Mouse (Mus musculus): ENCODE measurements at regions not wholly inside any gene's neighbourhood (a gene's known extent, or its start where the extent isn't known, plus 50 kb on each side); places are given as distances from the start of the nearest gene placed in this dataset.

DNA sequence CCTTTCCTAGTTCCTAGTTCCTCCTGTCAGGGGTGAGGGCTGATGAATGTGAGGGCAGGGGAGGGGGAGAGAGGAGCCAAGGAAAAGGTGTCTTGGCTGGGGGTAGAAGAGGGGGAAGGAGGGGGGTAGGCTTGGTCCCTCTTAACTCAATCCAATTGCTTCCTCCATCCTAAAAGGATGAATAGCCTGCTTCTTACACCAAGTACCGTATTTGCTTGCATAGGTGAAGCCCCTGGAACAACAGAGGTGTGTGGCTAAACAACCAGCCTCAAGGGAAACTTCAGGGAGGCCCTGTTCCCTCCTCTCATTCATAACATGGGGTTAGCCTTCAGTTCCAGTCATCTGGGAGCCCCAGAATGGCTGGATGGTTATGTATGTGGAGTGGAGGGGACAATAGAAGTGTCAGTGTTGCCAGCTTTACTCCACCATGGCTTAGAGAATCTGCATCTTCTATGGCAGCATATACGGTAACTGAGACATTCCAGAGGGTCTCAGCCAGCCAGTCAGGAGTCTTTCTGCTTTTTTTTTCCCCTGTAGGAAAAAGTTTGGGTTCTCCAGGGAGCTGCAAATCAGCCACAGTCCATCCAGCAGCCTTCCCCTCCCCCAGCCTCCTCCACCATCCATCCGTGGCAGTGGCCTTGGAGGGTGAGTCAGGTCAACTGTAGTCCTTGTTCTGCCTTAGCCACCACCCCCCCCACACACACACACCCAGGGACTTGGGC, 100.2 kb upstream of the Ccnd2 start:
- no peak for DNase-seq (ENCODE audit: low spot score in 2 of 2)

DNA sequence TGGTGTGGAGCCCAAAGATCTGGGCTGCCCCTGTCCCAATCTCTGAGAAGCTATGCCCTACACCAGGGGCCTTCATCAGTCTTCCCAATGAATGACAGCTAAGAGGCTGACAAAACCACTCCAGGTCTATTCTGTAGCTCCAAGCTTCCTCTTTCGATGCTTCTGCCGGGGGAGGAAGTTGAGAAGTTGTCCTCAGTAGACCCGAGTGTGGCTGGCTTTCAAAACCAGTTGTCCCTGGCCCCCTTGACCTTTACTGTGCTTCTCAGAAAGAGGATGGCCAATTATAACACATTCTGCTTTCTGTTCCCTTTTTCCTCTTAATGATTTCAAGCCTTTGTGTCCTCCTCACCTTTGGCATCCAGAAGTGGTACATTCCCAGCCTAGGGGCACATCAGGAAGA, 101.9 kb upstream of the Ccnd2 start:
- no peak for DNase-seq (ENCODE audit: low spot score in 2 of 2)

DNA sequence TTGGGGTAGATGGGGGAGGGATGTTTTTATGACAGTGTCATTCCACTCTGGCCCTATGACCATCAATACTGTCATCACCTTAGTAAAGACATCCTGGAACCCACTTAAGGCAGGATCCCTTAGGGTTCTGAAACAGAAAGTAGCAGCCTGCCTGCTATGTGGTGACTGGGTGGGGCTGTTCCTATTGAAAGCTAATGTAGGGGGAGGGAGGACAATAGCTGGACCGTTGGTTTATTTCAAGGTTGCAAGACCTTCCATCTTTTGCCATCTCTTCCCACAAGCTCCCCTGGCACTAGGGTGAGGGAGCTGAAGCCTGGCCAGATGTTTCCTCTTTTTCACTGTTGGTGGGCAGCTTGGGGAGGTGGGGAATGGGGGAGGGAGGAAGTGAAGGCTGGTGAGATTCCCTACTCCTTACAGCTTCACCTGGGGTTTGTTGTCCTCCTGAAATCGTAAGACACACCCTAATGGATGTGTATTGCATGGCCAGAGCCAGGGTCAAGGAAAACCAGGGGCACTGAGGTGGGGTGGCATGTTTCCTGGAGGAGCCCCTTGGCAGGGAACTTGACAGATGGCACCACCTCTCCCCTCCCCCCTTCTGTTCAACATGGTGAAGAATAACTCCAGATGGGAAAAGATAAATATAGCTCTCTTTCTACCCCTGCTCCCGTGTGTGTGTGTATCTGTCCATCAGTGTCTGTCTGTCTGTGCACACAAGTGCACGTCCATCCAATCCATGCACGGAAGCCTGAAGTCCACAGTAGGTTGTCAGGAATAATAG, 112.1 kb upstream of the Ccnd2 start:
- DNase-seq (ENCODE audit: low spot score in 2 of 2) = no peak

DNA sequence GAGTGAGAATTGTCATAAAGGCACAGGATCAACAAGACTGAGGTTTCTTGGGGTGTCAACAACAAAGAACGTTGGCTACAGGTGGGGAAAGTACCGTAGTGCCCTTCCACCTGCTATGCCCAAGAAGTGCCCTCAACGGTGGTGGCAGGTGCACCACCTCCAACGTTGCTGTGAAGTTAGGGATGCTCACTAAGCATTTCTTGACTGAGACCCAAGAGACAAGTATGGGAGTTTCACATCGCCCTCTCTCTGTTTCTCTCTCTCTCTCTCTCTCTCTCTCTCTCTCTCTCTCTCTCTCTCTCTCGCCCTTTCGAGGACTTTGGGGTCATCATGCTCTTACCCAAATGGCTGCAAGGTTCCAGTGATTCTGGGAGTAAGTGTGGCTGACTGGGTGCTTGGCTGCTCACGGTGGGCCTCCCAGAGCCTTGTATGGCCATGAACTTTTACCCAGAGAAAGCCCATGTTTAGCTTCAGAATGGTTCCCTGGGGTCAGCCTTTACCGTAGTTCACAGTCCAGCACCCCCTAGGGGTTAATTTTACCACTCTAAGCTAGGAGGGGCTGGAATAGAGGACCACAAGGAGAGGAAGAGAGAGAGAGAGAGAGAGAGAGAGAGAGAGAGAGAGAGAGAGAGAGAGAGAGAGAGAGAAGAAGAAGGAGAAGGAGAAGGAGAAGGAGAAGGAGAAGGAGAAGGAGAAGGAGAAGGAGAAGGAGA, 113.2 kb upstream of the Ccnd2 start:
- DNase-seq (ENCODE audit: low spot score in 2 of 2) = no peak

DNA sequence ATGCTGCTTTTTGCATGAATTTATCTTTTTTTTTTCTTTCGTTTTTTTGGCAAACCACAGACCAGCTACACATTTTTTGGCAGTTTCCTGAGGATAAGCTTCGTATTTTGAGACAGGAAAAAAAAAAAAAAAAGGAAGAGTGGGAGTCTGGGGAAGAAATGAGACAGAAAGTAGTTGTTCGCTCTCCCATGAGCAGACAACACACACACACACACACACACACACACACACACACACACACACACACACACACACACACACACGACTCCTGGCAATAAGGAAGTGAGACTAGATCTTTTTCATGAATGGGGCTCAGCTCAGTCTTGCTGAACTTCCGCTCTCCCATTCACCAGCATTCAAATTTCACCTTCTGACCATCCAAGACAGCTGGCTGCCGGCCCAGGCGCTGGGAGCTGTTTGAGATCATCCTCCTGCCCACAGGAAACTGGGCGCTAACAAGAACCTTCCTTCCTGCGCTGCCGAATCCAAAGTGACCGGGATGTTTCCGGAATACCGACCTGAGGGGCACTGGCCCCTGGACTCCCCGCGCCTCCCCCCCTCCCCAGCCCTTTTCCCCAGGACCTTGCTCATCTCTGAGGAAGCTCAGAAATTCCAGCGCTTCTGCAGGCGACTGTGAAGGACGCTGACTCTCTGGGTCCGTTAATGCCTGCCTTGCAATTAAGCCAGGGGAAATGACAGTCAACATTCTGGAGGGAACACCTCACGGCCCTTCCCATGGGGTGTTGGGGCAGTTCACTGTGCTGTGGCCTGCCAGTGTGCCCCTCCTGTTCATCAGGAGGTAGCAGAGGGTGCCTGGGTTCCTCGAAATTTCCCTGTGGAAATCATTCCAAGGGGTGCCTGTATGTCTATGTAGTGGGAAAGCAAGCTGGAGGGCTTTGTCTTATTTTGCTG, 114.2 kb upstream of the Ccnd2 start:
- DNase-seq (ENCODE audit: low spot score in 2 of 2) = peak; percentile 53 to 77

DNA sequence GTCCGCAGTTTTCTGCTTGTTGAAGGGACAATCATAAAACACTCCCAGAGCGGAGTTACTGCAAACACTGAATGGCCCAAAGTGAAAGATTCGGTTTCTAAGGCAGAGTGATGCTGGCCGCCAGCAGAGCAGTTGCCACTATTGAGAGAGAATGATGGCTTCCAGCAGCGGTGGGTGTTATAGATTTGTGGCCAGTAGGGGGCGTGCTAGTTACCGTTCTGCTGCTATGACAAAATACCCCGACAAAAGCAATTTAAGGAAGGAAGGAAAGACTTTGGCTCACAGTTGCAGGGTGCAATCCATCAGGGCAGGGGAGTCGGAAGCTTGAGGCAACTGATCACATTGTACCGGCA, 114.8 kb upstream of the Ccnd2 start:
- DNase-seq (ENCODE audit: low spot score in 2 of 2) = peak in 1 of 2 experiments; percentile 27

DNA sequence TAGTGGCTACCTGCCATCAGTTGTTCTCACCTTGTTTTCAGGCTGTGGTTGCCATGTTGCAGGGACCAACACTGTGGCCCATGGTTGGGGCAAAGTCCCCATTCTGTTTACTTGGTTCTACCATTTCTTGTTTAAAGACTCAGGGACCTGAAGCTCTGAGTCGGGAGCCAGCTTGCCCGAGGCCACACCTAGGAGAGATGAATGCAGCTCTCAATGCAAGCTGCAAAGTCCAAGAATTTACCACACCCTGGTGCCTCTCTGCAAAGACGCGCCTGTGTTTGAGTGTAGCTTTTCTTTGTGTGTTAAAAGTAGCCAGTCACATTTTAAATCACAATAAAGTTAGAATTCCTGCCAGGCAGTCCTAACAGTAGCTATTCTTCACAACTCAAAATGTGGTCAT, 117.0 kb upstream of the Ccnd2 start:
- DNase-seq (ENCODE audit: low spot score in 2 of 2) = no peak

DNA sequence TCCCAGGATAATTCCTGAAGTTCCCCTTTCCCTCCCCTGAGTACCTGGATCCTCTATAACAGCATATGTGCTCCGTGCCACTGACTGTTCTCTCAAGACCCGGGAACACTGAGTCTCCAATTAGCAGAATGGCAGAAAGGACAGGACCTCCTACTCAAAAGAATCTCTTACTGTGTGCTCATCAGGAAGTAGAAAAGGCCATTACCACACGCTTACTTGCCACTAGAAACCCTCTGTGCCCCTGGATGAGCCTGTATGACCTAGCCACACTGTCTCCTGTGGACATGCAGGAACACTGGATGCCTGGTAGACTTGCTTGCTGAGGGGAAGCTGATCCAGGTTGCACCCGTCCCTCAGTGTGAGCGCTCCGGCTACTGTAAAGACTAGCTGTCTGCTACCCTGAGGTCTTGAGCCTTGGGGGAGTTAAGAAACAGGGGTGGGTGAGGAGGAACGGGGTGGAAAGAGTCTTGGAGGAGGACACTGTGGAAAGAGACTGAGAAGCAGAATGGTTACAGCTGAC, 117.6 kb upstream of the Ccnd2 start:
- DNase-seq (ENCODE audit: low spot score in 2 of 2) = no peak

DNA sequence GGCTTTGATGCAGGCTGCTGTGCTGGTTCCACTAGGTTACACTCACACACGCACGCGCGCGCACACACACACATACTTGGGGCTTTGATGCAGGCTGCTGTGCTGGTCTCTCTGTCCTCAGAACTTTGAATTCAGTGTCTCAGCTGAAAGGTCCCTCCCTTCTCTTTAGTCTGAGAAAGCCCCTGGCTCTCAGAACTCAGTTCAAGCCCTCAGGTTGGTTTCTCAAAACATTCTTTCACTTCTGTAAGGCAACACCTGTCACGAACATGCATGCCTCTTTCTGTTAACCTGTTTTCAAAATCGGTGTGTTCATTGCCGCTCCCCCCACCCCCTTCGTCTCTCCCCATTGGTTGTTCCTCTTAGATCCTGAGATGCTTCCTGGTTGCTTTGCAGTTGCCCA, 118.8 kb upstream of the Ccnd2 start:
- DNase-seq (ENCODE audit: low spot score in 2 of 2) = no peak

DNA sequence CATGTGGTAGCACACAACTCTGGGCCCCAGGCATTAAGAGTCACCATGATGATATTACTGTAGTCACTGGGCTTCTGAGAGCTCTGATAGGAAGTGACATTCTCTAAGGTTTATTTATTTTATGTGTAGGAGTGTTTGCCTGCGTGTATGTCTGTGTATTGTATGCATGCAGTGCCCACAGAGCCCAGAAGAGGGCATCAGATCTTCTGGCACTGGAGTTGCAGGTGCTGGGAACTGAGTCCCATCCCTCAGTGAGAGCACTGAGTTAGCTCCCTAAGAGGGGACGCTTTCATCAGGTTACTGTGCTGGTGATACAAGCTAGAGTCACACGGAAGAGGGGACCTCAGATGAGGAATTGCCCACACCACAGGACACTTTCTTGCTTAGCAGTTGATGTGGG, 119.4 kb upstream of the Ccnd2 start:
- no peak for DNase-seq (ENCODE audit: low spot score in 2 of 2)

DNA sequence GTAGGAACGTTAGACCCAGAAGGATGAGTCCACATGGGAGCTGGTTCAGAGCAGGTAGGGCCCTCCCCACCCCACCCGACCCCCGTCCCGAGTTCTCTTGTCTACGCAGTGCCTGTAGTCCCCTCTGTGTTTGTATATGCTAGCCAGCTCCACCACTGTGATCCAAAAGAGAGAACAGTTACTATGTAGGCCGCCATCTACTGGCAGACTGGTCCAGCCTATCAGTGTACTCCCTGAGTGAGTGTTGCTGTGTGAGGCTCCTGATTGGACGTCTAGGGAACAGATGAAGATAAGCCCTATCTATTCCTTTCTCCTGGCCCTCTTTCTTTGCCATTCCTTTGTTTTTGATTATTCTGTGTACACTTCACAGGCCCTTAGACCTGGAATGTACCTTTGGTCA, 120.6 kb upstream of the Ccnd2 start:
- no peak for DNase-seq (ENCODE audit: low spot score in 2 of 2)

DNA sequence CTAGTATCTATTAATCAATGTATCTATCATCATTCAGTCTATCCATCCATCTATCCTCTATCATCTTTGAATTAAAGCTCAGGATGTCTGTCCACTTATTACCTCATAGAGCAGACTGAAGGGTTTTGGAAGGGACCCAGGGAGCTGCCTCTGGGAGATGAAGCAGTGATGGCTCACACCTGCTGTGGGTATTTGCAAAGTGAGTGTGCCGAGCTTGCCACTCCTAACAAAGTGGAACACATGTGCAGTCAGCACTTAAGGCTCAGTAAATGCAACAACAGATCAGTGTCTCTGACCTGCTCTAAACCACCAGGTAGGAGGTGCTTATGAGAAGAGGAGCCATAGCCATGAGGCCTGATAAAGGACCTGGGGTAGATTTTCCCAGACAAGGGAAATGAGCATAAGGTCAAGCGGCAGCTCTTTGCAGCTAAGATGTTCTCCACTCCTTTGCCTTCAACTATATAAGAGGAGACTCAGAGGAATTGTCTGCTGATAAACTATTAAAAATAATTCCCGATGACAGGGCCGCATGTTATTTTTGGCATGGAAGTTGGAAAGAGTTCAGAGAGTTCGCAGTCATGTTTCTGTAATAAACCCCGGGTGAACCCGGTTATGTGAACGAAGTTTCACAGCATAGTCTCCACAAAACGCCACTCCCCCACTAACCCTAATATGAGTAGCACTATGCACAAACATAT, 122.9 kb upstream of the Ccnd2 start:
- DNase-seq (ENCODE audit: low spot score in 2 of 2) = no peak

DNA sequence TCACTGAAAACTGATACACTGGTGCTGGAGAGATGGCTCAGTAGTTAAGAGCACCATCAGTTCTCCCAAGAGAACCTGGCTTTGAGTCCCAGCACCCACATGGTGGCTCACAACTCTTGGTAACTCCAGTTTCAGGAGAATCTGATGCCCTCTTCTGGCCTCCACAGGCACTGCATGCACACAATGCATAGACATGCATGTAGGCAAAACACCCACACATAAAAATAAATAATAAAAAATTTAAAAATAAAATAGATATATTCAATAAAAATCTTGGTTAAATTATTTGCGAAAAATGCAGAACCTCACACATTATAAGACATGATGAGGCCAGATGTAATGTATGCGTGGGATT, 123.4 kb upstream of the Ccnd2 start:
- no peak for DNase-seq (ENCODE audit: low spot score in 2 of 2)

DNA sequence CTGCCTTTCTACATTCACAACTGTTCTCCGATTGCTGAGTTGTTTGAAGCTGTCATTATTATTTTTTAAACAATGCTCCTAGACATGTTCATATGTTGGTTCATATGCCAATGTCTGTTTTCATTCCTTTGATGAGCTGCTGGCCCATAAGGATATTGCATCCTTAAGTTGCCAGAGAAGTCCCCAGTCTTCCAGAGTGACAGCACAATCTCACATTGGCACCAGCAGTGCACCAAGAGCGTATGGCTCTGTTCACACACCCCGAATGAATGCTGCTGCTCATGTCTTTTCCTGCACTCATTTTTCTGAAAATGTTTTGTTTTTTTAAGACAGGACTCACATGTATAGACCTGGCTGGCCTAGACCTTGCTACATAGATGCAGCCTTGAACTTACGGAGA, 124.4 kb upstream of the Ccnd2 start:
- no peak for DNase-seq (ENCODE audit: low spot score in 2 of 2)

DNA sequence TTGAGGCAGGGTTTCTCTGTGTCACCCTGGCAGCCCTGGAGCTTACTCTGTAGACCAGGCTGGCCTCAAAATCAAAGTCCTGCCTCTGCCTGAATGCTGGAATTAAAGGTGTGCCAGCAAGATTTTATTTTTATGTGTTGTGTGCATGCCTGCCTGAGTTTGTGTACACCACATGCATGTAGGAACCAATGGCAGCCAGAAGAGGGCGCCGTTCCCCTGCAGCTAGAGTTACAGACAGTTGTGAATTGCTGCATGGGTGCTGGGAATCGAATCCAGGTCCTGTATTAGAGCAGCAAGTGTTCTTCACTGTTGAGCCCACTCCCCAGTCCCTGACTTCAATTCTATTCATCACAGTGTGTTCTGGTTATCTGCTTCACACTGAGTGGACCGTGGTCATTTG, 126.4 kb upstream of the Ccnd2 start:
- DNase-seq (ENCODE audit: low spot score in 2 of 2) = no peak

DNA sequence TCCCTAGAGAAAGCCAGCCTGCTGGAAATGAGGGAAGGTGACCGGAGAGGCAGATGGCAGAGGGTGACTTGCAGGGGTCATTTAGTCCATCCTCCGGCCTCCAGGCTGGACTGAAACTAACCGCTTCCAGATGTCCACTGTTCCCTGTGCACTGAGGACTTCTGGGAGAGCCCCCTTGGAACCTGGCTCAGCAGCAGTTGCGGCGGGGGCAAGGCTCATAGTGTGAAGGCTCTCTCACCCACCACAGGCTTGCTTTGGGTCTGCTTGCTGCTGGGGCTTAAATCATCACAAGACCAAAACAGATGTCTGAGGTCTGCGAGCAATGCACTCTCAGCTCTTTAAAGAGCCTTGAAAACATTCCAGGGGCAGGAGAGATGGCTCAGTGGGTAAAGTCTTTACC, 132.2 kb upstream of the Ccnd2 start:
- DNase-seq (ENCODE audit: low spot score in 2 of 2) = no peak

DNA sequence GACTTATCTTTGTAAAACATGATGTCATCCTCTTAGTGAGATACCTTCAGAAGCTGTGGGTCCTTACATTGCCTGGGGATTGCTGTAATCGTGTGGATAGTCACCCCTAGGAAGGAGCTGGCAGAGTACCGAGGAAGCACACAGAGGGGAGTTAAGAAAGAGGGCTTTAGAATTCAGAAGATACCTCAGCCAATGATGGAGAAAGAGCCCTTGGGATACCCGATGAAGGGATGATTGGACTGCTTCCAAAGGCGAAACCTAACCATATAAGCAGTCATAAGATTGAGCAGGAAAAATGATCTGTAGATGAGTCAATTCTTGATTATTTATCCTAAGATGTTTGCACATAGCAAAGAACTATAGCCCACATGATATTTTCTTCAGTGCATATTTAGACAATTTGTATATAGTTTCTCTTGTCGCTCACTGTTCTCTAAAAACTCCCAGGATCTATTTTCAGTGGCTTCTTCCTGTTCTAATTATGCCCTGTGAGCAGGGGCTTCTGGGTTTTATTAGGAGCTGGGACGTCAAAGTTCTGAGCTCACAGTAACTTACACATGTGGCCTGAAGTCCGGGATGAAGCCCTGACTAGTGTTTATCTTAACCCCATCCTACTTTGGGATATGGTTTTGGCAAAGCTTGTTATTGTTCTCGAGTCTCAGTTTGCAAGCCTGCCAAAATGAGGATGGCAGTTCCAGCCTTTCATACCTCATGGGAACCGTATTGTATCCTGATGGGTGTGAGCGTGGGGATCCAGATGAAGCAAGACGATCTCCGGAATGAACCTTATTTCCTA, 134.9 kb upstream of the Ccnd2 start:
- no peak for DNase-seq (ENCODE audit: low spot score in 2 of 2)

DNA sequence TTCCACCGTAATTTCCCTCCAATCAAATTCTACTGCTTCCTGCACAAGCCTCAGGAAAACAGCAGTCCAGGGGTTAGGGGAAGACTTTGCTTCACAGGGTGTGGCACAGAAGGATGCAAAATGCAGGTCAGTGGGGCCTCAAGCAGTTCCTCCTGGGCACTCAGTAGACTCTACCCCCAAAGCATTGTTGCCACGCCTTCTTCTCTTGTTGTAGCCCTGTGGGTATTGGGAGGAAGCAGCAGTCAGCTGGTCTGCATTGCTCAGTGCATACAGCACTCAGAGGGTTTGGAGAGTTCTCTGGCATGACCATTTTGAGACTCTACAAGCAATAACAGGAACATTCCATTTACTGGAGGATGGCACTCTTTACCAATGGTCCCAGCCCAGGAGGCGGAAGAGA, 137.0 kb upstream of the Ccnd2 start:
- DNase-seq (ENCODE audit: low spot score in 2 of 2) = no peak

DNA sequence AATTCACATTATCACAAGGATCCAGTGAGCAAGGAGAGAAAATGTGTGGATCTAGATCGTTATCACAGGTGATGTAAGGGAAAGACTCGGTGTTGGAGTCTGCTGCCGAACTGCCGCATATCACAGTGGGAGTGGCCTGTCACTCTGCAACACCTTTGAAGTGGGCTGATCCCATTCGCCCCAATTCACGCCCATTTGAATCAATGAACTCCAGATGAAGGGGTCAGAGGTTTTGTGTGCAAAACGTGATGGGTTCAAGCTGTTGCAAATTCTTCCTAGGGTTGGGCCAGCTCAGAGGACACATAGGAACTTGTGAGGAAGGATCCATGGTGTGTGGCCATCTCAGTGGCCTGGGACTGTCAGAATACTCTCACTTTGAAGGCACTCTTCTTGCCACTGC, 139.9 kb upstream of the Ccnd2 start:
- no peak for DNase-seq (ENCODE audit: low spot score in 2 of 2)

DNA sequence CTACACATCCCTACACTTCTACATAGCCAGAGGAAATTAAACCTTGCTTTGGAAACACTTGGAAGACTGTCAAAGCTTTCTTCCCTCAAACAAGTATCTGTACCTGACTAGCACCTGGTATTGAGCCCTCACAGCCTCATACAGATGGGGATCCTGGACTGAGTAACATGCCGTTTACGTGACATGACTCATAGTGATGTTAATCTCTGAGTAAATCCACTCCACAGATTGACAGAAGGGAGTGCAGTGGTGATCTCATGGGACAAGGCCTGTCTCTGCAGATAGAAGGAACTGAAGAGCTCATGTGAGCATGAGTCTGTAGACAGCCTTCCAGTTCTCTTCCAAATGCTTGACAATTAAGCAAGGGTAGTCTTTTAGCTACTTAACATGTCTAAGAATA, 141.8 kb upstream of the Ccnd2 start:
- DNase-seq (ENCODE audit: low spot score in 2 of 2) = no peak
